In genomic region chrX:102958917-102959316, GRCm38 (mm10) we compare ENCODE assay signal across 9 mouse cellular contexts. TPM values are rescaled to one million over a fixed set of nuclear protein-coding genes. Genes with fewer than 3 reads are reported as not detected.
DNase-seq lines count a peak whose midpoint lies in the region; ATAC-seq and TF ChIP-seq lines count a peak whose summit lies in the region.
"Had no signal": no experiment of that assay in that cellular context is flagged by ENCODE, and none has a peak within 500 bp of the region (broad histone marks: within the 10 kb centered on the region; RNA-seq: fewer than 3 reads in every experiment).

No protein-coding gene starts in this region.

- no peaks in the 10 kb centered on the region for H3K9me3 ChIP-seq in liver, embryonic 11.5 days (ENCODE audit: control insufficient read depth, low read length)
- H3K9me3 ChIP-seq: limb, embryonic 12.5 days had no signal

- peak; percentile 16; the same call in 1 of the 2 replicates for TF ChIP-seq CTCF in liver, adult 2 months (IDR thresholded peaks at IDR 0.05; ENCODE audit: low read depth, low read length)
- TF ChIP-seq CTCF in cerebellum, adult 2 months (IDR thresholded peaks at IDR 0.05; ENCODE audit: borderline replicate concordance, insufficient read depth, low read depth, low read length): peak; percentile 19; the same call in 1 of the 2 replicates

- no peaks in the 10 kb centered on the region for H3K36me3 ChIP-seq in liver, adult 2 months (ENCODE audit: control insufficient read depth, insufficient read depth, low read length)
- no peaks in the 10 kb centered on the region for H3K36me3 ChIP-seq in liver, embryonic 11.5 days (ENCODE audit: control insufficient read depth, insufficient read depth, low read length)
- H3K36me3 ChIP-seq: limb, embryonic 12.5 days had no signal

- peak; percentile 26; the same call in 1 of the 2 replicates for ATAC-seq in cerebellum, adult (ENCODE audit: insufficient number of reproducible peaks, low FRiP score, low TSS enrichment)
- ATAC-seq in liver, embryonic 11.5 days (replicated peaks; ENCODE audit: low FRiP score): no peak
- no peak for ATAC-seq in erythroblast, adult 5-6 weeks (replicated peaks; ENCODE audit: low FRiP score, poor library complexity, severe bottlenecking)

- H3K27ac ChIP-seq in liver, adult 2 months (replicated peaks; ENCODE audit: insufficient read depth, low read depth, low read length): no peak overlapping the region
- no peak overlapping the region for H3K27ac ChIP-seq in liver, embryonic 11.5 days (ENCODE audit: low read depth, low read length)
- H3K27ac ChIP-seq in cerebellum, adult 2 months (ENCODE audit: insufficient read depth, low read length): no peak overlapping the region
- H3K27ac ChIP-seq: limb, embryonic 12.5 days had no signal

- WGBS in liver, adult 2 months: 20% methylated on average over 4 of the region's 4 CpGs
- WGBS in liver, embryonic 11.5 days: 33% methylated on average over 4 of the region's 4 CpGs
- 23% methylated on average over 4 of the region's 4 CpGs for WGBS in cerebellum, adult 2 months

- no peaks in the 10 kb centered on the region for H3K4me1 ChIP-seq in liver, adult 2 months (ENCODE audit: control insufficient read depth, insufficient read depth, low read length)
- no peaks in the 10 kb centered on the region for H3K4me1 ChIP-seq in liver, embryonic 11.5 days (replicated peaks; ENCODE audit: control insufficient read depth, insufficient read depth, low read length)
- H3K4me1 ChIP-seq in cerebellum, adult 2 months (ENCODE audit: control insufficient read depth, insufficient read depth, low read length): no peaks in the 10 kb centered on the region
- H3K4me1 ChIP-seq: limb, embryonic 12.5 days had no signal

- no peaks in the 10 kb centered on the region for H3K27me3 ChIP-seq in liver, adult 2 months (ENCODE audit: control insufficient read depth, insufficient read depth, low read length)
- no peaks in the 10 kb centered on the region for H3K27me3 ChIP-seq in liver, embryonic 11.5 days (replicated peaks; ENCODE audit: control insufficient read depth, insufficient read depth, low read length)
- no peaks in the 10 kb centered on the region for H3K27me3 ChIP-seq in cerebellum, adult 2 months (ENCODE audit: control insufficient read depth, insufficient read depth, low read length)

- no peak overlapping the region for H3K9ac ChIP-seq in liver, adult 2 months (ENCODE audit: low read depth, low read length)
- no peak overlapping the region for H3K9ac ChIP-seq in liver, embryonic 11.5 days (ENCODE audit: low read depth, low read length)
- H3K9ac ChIP-seq: limb, embryonic 12.5 days had no signal

- no peak overlapping the region for H3K4me2 ChIP-seq in liver, embryonic 11.5 days
- H3K4me2 ChIP-seq: limb, embryonic 12.5 days had no signal

- TF ChIP-seq POLR2A in liver, adult 2 months (IDR thresholded peaks at IDR 0.05; ENCODE audit: extremely low read depth, insufficient read depth, low read length): no peak
- TF ChIP-seq POLR2A in cerebellum, adult 2 months (IDR thresholded peaks at IDR 0.05; ENCODE audit: borderline replicate concordance, insufficient read depth, low read length): no peak

- DNase-seq in cerebellum, adult 9-11 months: no peak
- DNase-seq in liver, adult 2 months (ENCODE audit: extremely low read depth, low read depth, low spot score): peak; percentile 53
- no peak for DNase-seq in liver, embryonic 11.5 days (ENCODE audit: low spot score)
- peak; percentile 28 to 35 for DNase-seq in cerebellum, adult 2 months
- peak; percentile 3 to 21 for DNase-seq in layer of hippocampus, postnatal 14 days (ENCODE audit: low spot score in 2 of 2)
- DNase-seq in gastrocnemius, postnatal 25 days: no peak

- H3K79me2 ChIP-seq in liver, adult 2 months (ENCODE audit: control insufficient read depth, insufficient read depth, low read length): no peaks in the 10 kb centered on the region

- no peak overlapping the region for H3K4me3 ChIP-seq in liver, adult 2 months (ENCODE audit: insufficient read depth, low read depth, low read length)
- H3K4me3 ChIP-seq in liver, embryonic 11.5 days (ENCODE audit: low read depth, low read length): no peak overlapping the region
- no peak overlapping the region for H3K4me3 ChIP-seq in cerebellum, adult 2 months (replicated peaks; ENCODE audit: insufficient read depth, low read depth, low read length)
- H3K4me3 ChIP-seq: limb, embryonic 12.5 days had no signal

RNA-seq across cellular contexts. Expression of gene 1700018G05Rik, which starts 30.7 kb away (rescaled TPM):
- not detected in 2 replicates for total RNA-seq in liver, adult 2 months (2014; rRNA removed)
- not detected in 2 replicates for polyA plus RNA-seq in liver, adult 2 months (2012; rRNA removed)
- not detected in 2 replicates for polyA plus RNA-seq in liver, embryonic 11.5 days (2014; fragmentation: Nextera tagmentation; extraction: Ambion mirVana)
- not detected in 2 replicates for polyA plus RNA-seq in cerebellum, adult 2 months (2012; rRNA removed)
- total RNA-seq in layer of hippocampus, postnatal 14 days (2021): not detected
- total RNA-seq in erythroblast, adult 5-6 weeks (2015; ENCODE audit: low replicate concordance): not detected in 2 replicates
- not detected in 2 replicates for total RNA-seq in erythroblast, adult 5-6 weeks (2017; ENCODE audit: low replicate concordance)
- not detected for total RNA-seq in gastrocnemius, postnatal 25 days (2021)
- polyA plus RNA-seq: limb, embryonic 12.5 days had no signal

RNA-seq across cellular contexts. Expression of gene 1700011M02Rik, which starts 50.2 kb away (rescaled TPM):
- not detected in 2 replicates for total RNA-seq in liver, adult 2 months (2014; rRNA removed)
- polyA plus RNA-seq in liver, adult 2 months (2012; rRNA removed): not detected in 2 replicates
- polyA plus RNA-seq in liver, embryonic 11.5 days (2014; fragmentation: Nextera tagmentation; extraction: Ambion mirVana): not detected in 2 replicates
- polyA plus RNA-seq in cerebellum, adult 2 months (2012; rRNA removed): not detected in 2 replicates
- not detected for total RNA-seq in layer of hippocampus, postnatal 14 days (2021)
- not detected in 2 replicates for total RNA-seq in erythroblast, adult 5-6 weeks (2015; ENCODE audit: low replicate concordance)
- not detected in 2 replicates for total RNA-seq in erythroblast, adult 5-6 weeks (2017; ENCODE audit: low replicate concordance)
- not detected for total RNA-seq in gastrocnemius, postnatal 25 days (2021)
- polyA plus RNA-seq: limb, embryonic 12.5 days had no signal

RNA-seq across cellular contexts. Expression of gene Dmrtc1a, which starts 50.4 kb away (rescaled TPM):
- not detected in 2 replicates for total RNA-seq in liver, adult 2 months (2014; rRNA removed)
- not detected in 2 replicates for polyA plus RNA-seq in liver, adult 2 months (2012; rRNA removed)
- 0.14 TPM in 1 of 2 replicates, not detected in the other for polyA plus RNA-seq in liver, embryonic 11.5 days (2014; fragmentation: Nextera tagmentation; extraction: Ambion mirVana)
- polyA plus RNA-seq in cerebellum, adult 2 months (2012; rRNA removed): 3.7 and 3.8 TPM in 2 replicates
- total RNA-seq in layer of hippocampus, postnatal 14 days (2021): 1 to 10 TPM; 2.2 to 2.3 TPM
- not detected in 2 replicates for total RNA-seq in erythroblast, adult 5-6 weeks (2015; ENCODE audit: low replicate concordance)
- not detected in 2 replicates for total RNA-seq in erythroblast, adult 5-6 weeks (2017; ENCODE audit: low replicate concordance)
- total RNA-seq in gastrocnemius, postnatal 25 days (2021): not detected

Comparison
In these comparisons a context has a peak if more than half of its experiments do, and no peak if none do; other contexts are left out.
1. DNase-seq: peak in liver, adult 2 months (single experiment), cerebellum, adult 2 months (2 of 2) and layer of hippocampus, postnatal 14 days (2 of 2); none in cerebellum, adult 9-11 months (single experiment), liver, embryonic 11.5 days (single experiment) and gastrocnemius, postnatal 25 days (single experiment).